Mouse (Mus musculus) heart, postnatal 25 days (tissue): ENCODE measurements at regions not wholly inside any gene's neighbourhood (a gene's known extent, or its start where the extent isn't known, plus 50 kb on each side); places are given as distances from the start of the nearest gene placed in this dataset.

ENCODE experiments used
- DNase-seq: peaks from one replicate; pipeline ENCODE4 v3.0.0; 2022; ENCODE audit warnings: low spot score
- intact Hi-C: fragments of 180-260 bp; cut with DNase I; formaldehyde crosslinking; loops from one replicate; pipeline ENCODE4 v1.15.1; 2025

- DNase-seq: no peak
- intact Hi-C loops: no loop called here
Observed at GRCm38 (mm10) chr2:106256012-106256411, 252.7 kb upstream of the Dnajc24 start.

DNA sequence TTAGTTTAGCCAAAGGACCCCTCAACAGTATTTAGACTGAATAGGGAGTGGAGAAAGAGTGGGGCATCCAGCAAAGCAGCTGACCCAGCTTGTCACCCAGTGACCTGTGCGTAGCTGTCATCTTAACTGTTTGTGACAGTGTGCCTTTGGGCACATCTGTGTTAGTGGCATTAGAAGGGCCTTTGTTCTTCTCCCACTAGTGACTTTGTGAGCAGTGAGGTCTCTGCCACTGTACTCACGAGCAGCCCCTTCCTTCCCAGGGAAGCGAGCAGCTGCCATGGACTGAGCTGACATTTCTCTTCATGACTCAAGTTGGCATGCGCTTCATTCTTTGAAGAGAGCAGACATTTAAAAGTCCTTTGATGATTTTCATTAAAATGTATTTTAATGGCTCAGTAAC lies 231.0 kb upstream of the Dnajc24 start:
- no peak for DNase-seq
- intact Hi-C loops: no loop called here

DNA sequence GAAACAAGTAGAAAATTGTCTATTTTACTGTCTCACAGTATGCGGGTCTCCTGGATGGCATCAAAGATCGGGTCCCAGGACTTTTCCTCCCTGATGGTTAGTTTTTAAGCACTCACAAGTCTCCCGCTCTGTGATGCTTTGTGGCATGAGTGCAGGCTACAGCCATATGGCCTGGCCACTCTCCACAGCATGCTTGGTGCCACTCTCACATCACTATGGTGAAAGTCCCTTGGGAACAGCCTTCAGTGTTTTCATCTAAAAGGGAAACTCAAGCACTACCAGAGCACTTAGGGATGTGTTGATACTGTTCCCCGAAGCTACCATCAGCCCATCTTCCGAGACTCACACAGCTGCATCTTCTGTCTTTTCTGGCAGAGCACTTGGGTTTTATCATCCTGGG lies 227.8 kb upstream of the Dnajc24 start:
- intact Hi-C loops: no loop called here

GRCm38 (mm10) chr2:106230021-106230420 lies 226.7 kb upstream of the Dnajc24 start:
- intact Hi-C loops: no loop called here

More for the DNA sequence above, 227.8 kb upstream of the Dnajc24 start:
- DNase-seq: no peak

DNA sequence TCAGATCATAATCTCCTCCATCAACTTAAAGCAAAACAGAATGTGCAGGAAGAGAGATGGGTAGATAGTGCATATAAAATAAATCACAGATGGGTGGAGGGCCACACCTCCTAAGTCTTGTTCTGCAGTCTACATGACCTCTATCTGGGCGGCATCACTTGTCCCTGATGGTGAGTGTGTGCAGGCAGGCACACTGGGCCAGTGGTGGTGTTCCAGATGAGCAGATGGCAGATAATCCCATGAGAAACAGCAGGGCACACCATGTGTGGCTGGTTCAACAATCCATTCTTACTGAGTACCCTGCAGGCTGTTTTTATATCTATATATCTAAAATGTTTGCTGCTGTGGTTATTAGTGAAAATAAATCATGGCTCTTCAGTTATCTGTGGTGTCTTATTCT lies 224.9 kb upstream of the Dnajc24 start:
- DNase-seq: no peak
- intact Hi-C loops: no loop called here

More at GRCm38 (mm10) chr2:106230021-106230420, 226.7 kb upstream of the Dnajc24 start:
- no peak for DNase-seq

- intact Hi-C loops: no loop called here
- DNase-seq: no peak
Observed at GRCm38 (mm10) chr2:106216169-106216568, 212.8 kb upstream of the Dnajc24 start.

- intact Hi-C loops: no loop called here
- no peak for DNase-seq
Observed at GRCm38 (mm10) chr2:106213740-106214139, 210.4 kb upstream of the Dnajc24 start.

- no peak for DNase-seq
- intact Hi-C loops: no loop called here
Observed at GRCm38 (mm10) chr2:106210773-106211172, 207.4 kb upstream of the Dnajc24 start.

GRCm38 (mm10) chr2:106208767-106209250 lies 205.5 kb upstream of the Dnajc24 start:
- DNase-seq: no peak
- intact Hi-C loops: no loop called here

DNA sequence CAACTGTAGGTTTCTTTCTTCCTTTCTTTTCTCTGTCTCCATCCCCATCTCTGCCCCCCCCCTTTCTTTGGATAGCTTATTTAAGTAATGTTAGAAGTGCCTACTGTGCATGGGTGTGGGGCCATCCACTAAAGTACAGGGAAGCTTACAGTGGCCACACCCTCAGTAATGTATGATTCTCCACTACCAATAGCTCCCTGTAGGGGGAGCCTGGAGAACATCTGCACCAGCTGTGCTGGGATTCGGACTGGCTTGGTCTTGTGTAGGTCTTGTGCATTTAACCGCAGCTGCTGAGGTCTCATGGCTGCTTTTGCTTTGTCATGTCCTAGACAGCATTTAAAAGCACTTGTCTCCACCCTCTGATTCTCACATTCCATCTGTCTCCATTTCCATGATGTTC lies 196.8 kb upstream of the Dnajc24 start:
- DNase-seq: no peak
- intact Hi-C loops: no loop called here

- no peak for DNase-seq
- intact Hi-C loops: loop anchor here (10.0 kb wide), 3 partner anchors 580 to 760 kb away; no protein-coding TSS in a partner anchor
Observed at GRCm38 (mm10) chr2:106195170-106195569, 191.8 kb upstream of the Dnajc24 start.

GRCm38 (mm10) chr2:106194369-106195023 lies 191.1 kb upstream of the Dnajc24 start:
- DNase-seq: no peak
- intact Hi-C loops: loop anchor here (10.0 kb wide), 3 partner anchors 580 to 760 kb away; no protein-coding TSS in a partner anchor

DNA sequence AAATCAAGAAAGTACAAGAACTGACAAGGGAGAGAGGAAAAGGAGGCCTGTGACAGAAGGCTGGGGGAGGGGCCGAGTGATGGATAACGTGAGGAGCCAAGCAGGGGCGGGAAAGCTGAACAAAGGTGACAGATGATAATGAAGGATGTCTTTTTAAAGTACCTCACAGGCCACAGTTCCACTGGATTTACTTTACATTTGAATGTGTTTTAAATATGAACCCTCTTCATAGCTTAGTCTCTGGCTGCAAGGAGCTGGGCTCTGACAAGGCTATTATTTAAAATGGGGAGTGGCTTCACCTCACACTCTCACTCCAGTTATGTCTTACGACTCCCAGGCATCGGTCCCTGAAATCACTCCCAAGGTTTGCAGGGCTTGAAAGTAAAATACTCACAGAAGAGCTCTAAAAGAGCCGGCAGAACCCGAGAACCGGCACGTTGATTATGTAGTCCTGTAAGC lies 190.6 kb upstream of the Dnajc24 start:
- intact Hi-C loops: loop anchor here (10.0 kb wide), 3 partner anchors 579 to 761 kb away; no protein-coding TSS in a partner anchor
- no peak for DNase-seq

- no peak for DNase-seq
- intact Hi-C loops: loop anchor here (10.0 kb wide), 3 partner anchors 576 to 764 kb away; no protein-coding TSS in a partner anchor
Observed at GRCm38 (mm10) chr2:106190579-106191322, 187.4 kb upstream of the Dnajc24 start.

GRCm38 (mm10) chr2:106183651-106184050 lies 180.3 kb upstream of the Dnajc24 start:
- intact Hi-C loops: no loop called here

DNA sequence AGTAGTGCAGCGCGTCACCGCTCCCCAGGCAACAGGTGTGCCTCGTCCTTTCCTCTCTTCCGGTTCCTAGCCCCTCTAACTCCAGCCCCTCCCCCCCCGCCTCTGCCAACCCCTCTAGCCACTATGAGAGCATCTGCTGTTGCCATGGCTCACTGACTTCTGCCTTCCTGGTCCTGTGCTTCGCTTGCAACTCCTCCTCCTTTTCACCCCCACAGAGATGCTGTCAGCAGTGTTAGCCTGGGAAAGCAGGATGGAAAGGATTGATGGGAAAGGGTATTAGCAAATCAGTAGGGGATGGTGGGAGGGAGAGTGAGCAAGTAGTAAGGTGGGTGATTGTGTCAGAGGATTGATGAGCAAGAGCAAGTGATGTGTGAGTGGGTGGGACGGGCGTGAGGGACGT lies 178.7 kb upstream of the Dnajc24 start:
- DNase-seq: no peak
- intact Hi-C loops: no loop called here

More at GRCm38 (mm10) chr2:106183651-106184050, 180.3 kb upstream of the Dnajc24 start:
- DNase-seq: no peak

DNA sequence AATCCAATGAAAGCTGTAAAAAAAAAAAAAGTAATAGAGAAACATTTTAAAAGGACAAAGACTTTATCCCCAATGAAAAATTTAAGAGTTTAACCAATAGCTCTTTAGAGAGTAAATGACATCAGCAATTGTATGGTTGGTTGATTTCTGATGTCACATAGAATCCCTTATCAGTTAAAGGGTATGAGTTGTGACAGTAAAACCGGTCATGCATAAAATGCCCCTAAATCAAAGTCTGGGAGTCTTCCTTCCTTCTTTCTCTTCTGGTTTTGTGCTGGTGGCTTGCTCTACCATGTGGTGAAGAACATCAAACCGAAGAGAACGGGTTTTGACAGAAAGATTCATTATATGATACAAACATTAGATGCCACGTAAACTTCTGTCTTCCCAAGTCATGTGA lies 159.3 kb upstream of the Dnajc24 start:
- no peak for DNase-seq
- intact Hi-C loops: no loop called here

- intact Hi-C loops: no loop called here
- no peak for DNase-seq
Observed at GRCm38 (mm10) chr2:106161877-106162276, 158.5 kb upstream of the Dnajc24 start.

- intact Hi-C loops: no loop called here
Observed at GRCm38 (mm10) chr2:106149701-106150100, 146.4 kb upstream of the Dnajc24 start.

DNA sequence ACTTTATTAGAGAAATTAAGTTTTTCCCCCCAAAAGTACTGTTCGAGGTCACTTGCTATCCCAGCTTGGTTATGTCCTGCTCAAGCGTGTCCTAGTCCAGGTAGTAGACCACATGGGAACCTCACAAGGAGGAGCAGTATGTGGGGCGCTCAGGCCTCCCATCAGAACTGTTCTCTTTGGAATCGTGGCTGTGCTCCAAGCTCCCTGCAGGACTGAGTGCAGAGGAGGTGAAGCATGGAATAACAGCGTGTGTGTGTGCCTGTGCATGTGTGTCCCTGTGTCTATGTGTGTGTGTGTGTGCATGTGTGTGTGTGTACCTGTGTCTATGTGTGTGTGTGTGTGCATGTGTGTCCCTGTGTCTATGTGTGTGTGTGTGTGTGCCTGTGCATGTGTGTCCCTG lies 137.6 kb upstream of the Dnajc24 start:
- no peak for DNase-seq
- intact Hi-C loops: no loop called here

More at GRCm38 (mm10) chr2:106149701-106150100, 146.4 kb upstream of the Dnajc24 start:
- DNase-seq: no peak

- intact Hi-C loops: no loop called here
- DNase-seq: no peak
Observed at GRCm38 (mm10) chr2:106101002-106101401, 97.7 kb upstream of the Dnajc24 start.
